Mouse (Mus musculus) 3T3-L1 (cell line): Measurements from ENCODE around the gene Gm13030.
"Not testable (repeated sequence)": the region's sequence is repeated elsewhere in the genome, so short reads cannot be mapped to it uniquely, and the experiment has no call there.

Source experiments
- DNase-seq: peaks from one replicate; pipeline ENCODE4 v3.0.0-alpha.2; 2015; ENCODE audit warnings: low read depth, low spot score

Gm13030 gene

DNA sequence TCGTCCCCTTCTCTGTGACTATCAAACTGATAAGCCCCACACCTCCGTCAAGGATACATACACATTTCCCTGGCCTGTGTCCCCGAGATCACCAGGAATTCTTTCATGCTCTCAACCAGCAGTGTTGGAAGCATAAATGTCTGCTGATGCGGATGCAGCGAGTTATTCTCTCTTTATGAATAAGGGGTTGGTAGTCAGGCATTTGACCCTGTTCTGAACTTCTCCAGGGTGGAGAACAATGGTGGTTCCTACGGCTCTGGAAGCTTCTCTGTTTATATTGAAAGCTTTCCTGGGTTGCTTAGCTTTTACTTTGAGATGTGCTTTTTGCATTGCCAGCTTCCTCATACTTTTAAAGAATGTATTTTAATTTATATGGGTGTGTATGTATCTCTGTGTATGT is at the start of gene Gm13030:
Gm13030 (minus strand) TSS at position 101 of the 400 bp plus-strand sequence.
- DNase-seq, result no peak

DNA sequence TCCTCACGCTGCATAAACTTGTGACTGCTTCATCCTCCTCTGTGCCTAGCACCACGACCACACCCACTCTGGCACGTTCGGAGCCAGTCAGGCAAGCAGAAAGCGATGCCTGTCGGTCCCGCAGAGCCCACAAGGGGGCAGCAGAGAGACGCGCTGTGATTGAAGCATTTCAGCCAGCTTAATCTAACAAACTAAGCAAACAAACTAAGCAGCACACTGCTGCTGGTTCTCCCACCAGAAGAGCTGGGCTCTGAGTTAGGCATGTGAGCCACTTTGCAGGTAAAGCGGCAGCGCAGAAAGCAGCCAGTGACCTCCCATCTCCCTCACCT is 48.3 kb upstream of the Gm13030 start:
- DNase-seq, result peak; percentile 96

DNA sequence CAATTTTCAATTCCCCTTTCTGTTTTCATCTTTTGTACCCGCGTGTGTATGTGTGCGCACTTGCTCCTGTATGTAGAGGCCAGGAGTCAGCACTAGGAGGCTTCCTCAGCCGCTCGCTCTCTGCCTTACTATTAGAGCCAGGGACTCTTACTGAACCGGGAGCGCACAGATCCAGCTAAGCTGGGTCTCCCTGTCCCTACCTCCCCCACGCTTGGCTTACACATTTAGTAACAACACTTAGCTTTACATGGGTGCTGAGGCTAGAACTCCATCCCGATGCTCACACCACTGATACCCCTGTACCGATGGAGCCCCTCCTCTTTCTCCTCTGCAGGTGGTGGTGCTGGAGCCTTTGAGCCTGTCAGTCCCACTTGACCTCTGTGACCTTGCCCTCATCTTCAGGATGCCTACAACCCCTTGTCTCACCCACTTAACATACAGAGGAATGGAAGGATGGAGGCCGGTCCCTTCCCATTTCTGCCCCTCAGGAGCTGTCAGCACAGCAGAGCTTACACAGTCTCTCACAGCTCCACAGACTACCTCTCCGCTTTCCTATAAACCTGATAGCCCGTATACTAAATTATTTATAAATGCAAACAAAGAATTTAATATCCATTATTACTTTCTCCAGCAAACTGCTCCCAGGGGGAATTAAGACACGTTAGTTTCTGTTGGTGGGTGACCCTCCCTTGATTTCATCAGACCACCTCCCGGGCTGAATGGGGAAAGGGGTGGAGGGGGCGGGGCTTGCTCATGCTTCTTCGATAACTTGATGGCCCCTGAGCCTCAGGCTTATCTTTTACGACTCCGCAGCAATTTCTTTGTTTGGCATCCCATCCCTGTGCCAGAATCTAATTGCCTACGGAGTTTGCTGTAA is 47.7 kb upstream of the Gm13030 start:
- DNase-seq, result no peak

DNA sequence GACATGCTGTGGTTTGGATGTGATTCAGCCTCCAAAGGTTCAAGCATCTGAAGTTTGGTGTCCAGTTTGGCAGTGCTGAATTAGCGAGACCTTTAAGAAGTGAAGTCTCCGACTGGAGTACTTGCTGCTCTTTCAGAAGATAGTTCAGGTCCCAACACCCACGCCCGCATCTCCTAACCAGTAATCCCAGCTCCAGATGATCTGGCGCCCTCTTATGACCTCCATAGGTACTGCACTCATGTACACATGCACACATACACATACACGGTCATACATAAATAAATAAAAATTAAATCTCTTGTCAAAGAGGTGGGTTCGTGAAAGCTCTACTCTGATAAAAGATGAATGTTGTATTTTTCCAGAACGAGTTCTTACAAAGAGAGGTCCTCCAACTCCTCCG is 43.5 kb upstream of the Gm13030 start:
- DNase-seq, result no peak

DNA sequence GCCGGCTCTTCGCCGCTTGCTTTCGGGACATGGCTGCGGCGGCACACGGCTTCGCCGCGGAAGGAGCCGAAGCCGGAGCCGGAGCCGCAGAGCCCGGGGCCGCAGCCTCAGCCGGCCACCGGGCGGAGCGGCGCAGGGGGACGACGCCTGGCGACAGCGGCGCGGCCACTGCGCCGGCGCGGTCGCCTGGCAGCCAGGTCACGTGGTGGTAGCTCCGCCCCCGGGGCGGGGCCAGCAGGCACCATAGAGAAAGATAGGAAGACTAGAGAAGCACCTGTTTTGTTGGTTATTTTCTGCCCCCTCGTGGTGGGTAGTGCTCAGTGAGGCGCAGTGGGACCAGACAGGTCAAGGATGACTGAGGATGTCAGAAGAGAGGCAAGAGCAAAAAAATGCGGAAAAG is 40.0 kb upstream of the Gm13030 start, which contains the start of gene Otud3:
Otud3 (minus strand) TSS at position 149 of the 400 bp plus-strand sequence.
- peak; percentile 96 for DNase-seq

DNA sequence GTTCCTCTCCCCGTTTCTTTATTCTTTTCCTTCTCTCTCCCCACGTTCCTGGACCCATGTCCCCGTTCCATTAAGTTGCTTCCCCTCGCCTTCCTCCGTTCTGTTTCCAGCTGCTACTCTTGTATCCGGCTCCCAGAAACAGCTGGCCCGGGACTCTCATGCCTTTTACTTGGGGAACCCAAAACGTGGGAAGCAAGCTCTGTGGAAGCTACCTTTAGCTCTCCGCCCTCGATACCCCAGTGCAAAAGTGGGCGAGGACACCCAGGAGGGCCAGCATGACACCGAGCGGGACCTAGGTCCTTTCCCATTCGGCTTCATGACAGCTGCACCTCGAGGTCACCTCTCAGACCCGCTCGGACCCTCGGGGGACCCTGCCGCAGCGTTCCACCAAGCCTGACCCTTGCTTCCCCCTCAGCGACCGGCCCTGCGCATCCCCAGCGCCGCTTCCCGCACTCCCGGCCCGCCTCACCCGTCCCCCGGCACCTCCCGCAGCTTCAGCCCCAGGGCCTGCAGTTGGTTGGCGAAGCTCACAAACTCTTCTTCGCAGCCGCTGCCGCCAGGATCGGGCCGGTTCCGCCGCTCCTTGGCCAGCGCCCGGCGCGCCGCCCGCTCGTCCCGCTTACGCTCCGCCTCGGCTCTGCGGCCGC is 39.5 kb upstream of the Gm13030 start:
- peak; percentile 12 for DNase-seq

DNA sequence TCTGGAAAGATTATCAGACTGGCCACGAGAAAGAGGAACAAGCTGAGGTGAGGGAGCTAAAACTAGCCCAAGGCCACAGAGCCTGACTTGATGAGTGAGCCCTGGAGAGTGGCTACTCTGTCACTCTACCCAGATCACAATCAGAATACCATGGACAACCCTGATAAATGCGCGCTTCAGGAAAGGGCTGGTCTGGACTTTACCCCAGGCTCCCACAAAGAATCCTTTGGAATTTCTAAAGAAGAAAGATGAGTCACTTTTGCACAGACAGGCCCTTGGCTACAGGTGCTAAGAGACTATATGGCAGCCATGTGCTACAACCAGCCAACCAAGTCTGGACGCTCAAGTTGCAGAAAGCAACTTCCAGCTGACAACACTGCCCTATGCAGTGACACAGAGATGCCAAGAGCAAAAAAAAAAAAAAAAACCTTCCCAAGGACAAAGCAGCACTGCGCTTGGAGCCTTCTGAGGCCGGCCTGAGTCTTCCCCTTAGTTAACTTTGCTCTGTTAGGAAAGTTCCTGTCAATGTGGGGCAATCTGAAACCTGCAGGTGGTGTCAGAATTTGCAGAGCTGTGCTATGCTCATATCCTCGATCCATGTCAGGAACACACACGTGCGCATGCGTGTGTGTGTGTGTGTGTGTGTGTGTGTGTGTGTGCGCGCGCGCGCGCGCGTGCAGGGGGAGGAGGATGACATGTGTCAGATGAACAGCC is 32.0 kb upstream of the Gm13030 start:
- no peak for DNase-seq

DNA sequence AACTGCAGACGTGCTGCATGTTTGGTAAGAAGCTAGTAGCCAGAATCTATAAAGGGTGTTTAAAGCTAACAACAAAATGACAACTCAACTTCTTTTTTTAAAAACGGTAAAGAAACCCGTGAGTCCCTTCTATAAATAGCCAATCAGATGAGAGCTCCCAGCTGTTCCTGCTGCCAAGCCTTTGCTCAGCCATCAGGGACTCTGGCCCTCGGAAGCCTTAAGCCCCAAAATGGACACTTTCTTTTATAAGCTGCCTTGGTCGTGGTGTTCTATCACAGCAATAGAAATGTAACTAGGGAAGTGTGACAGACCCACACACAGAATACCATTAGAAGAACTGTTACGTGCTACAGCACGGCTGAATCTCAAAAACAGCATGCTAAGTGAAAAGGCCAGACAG is 25.6 kb upstream of the Gm13030 start:
- DNase-seq, result no peak

DNA sequence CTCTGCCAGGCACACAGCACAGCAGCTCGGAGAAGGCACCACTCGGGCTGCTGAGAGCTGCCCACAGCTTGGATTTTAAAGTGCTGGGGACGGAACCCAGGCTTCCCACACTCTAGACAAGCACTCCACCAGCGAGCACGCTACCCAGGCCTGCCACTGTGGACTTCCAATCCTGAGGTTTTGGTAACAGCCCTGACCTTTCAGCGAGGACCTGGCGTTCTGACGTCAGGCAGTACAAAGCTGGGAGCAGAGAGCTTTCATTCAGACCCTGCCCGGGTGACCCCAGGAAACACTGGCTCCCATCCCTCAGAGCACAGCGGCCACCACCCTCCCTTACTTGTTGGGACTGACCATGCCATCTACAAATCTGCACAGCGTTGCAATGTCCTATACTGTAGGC is 20.0 kb upstream of the Gm13030 start:
- not testable (repeated sequence) for DNase-seq

DNA sequence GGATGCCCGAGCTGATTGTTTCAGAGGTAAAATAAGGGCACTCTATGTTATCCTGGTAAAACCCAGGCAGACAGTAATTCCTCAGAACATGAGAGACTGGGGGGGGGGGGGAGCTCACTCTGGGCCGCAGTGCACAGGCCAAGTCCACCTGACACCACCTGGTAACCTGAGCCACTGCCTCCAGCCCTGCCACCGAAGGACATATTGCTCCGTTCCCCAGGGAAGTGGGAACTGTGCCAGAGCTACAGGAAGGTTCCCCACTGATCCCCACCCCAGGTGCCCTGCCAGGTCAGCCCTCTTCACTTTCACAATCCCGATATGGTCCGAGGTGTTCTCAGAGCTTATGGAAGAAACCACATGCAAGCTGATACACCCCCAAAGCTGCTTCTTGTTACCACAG is 18.9 kb upstream of the Gm13030 start:
- DNase-seq, result no peak

DNA sequence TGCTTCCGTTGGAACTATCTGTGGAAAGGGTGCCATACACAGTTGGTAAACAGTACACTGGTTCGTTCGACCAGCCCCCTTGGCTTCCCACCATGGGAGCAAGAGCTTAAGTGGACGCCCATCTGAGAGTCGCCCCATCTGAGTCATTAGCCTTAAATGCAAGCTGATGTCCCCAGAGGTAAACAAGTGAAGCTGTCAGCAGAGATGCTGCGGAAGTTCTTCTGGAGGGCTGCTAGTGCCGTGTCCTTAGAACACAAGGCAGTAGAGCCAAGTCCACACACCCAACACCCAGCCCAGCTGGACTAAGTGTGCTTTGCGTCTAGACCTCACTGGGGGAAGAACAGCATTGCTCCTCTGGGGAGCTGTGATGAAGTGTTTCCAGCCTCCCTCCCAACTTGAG is 15.9 kb upstream of the Gm13030 start:
- DNase-seq, result no peak

DNA sequence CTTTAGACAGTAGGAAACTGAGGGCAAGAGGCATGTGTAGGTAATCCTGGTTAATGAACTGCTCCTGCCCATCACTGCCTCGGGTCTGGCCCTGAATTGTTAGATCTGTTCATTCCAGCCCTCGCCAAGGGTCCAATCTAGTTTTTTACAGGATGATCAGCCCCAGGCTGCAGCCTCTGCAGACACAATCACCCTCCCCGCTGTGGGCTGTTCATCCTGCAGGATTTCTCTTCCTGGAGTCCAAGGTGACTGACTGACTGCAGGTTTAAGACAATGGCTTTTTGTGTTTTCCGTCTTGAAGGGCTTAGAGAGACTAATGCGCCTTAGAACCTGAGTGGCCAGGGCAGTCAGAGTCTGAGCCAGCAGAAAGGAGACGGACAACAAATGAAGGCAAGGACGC is 15.4 kb upstream of the Gm13030 start:
- DNase-seq, result no peak

DNA sequence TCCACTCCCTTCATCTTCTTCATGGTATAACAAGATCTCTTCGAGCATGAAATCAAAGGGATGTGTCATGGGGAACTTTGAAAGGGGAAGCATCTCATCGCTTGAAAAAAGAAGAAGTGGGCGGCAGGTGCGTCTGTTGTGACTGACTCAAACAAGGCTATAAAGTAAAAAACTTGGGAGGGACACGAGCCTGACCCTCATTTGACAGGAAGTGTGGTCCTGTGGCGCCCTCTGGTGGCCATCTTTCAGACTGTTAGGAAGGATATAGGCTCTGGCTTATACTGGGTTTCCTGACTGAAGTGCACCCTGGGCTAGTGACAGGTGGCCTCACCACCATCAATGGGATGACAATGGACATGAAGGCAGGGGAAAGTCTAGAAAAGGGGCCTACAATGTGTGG is 10.5 kb upstream of the Gm13030 start:
- DNase-seq, result peak; percentile 85

DNA sequence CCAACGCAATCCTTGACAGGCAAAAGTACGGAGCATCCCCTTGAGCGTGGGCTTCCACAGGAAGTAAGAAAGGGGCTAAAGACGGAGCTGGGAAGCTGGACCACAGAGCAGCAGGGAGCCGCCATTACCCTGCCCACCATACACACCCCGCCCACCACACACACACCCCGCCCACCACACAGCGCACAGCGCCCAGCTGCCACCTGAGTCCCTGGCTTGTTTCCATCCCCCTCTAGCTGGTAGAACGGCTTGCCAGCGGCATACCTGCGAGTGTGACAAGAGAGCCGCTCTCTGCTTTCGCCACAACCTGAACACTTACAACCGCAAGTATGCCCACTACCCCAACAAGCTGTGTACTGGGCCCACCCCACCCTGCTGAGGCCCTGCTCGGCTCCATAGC is 8.4 kb upstream of the Gm13030 start:
- DNase-seq, result no peak

DNA sequence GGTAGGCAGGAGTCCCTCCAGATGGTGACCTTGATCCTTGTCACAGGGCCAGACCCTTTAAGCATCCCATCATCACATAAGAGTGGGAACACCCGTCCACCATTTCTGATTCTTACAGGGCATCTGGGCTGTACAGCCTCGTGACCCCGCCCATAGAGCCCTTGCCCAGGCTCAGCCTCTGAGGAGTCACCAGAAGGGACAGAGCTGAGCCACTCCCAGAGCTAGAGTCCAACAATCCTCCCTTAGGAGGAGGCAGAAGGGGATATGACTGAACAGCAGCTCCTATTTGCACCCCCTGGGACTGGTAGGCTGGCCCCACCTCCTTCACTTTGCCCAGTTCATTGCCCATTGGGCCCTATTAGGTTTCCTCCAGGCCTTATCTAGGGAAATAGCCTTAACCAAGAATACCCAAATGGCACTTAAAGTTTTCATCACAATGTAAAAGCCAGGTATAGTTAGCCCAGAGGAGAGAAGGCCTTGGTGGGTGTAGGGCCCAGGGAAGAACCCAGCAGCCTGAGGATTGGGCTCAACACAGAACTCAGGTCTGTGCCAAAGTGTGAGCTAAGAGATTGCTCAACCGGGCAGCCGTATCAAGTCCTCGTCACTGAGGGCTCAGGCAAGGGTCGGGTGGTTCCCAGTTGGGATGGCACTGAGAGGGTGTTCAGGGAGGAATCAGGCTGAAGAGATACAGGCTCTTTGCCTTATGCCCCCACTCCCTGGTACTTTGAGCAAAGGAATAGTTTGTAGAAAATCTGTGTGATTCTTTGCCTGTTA is 7.2 kb upstream of the Gm13030 start:
- no peak for DNase-seq

DNA sequence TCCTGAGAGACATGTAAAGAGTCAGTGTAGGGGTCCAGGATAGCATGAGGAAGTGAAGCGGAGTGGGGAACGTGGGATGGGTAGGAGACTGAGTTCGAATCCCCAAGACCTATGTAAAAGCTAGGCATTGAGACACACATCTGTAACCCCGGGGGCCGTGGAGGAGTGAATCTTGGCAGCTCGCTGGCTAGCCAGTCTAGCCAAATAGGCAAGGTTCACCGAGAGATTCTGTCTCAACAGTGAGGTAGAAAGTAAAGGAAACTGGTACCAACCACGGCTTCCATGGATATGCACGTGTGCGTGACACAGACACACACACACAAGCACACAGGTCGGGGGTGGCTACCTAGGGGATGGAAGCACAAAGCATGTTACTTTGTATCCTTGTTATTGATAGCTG is 6.0 kb upstream of the Gm13030 start:
- DNase-seq, result no peak

DNA sequence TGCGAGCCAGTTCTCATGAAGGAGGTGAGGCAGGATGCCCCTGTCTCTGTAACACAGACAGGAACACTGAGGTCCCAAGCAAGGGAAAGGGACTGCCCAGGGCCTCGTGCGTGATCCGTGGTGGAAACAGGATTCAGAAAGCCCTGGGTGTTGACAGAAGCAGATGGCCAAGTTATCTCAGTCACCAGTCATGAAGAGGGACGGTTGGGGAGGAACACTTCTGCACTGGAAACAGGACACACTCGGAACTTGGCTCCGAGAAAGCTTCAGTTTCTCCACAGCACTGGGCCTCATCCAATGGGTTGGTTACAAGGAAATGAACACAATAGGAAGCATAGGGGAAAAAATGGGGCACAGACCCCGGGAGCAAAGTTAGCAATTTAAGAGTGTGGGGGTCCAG is 5.0 kb upstream of the Gm13030 start:
- DNase-seq, result no peak

DNA sequence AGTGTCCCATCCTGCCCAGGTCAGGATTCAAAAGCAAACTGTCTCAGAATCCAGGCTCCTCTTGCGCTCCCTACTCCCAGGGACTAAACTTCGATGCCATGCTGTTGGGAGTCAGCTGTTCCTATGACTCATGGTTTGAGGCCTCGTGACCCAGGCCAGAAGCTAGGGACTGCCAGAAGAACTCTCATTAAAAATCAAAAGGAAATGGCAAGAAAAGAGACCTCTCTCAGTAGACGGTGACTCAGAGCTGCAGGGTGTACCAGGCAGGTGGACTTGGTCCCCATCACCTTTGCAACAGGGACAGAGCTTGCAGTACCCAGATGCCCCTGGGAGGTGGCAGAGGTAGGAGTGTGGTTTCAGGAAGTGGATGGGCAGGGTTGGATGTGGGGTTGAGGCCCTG is 4.0 kb upstream of the Gm13030 start, which contains the start of gene Pla2g2e:
Pla2g2e (plus strand) TSS at position 212 of the 400 bp plus-strand sequence.
- DNase-seq, result peak; percentile 75

DNA sequence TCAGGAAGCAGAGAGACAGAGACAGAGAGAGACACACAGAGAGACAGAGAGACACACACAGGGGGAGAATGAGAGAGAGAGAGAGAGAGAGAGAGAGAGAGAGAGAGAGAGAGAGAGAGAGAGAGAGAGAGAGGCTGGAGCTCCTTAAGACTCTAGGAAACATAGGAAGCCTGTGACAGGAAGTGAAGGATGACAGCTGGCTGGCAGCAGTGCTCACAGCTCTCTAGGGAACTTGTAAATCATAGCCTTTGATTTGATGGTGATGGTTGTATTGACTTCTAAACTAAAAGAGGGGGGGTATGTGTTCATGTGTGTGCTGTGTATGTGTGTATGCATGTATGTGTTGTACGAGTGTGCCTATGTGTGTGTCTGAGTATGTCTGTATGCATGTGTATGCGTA is 2.2 kb upstream of the Gm13030 start:
- no peak for DNase-seq

DNA sequence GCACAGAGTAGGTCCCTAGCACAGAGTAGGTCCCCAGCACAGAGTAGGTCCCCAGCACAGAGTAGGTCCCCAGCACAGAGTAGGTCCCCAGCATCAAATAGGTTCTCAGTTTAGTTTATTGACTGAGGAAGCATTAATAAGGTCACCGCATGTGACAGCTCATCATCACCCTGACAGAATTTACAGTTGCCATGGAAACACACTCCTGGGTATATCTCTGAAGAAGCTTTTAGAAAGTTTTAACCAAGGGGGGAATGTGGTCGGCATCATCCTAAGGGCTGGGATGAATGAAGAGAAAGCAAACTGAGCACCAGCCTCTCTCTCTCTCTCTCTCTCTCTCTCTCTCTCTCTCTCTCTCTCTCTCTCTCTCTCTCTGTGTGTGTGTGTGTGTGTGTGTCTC is 1.5 kb upstream of the Gm13030 start:
- not testable (repeated sequence) for DNase-seq

DNA sequence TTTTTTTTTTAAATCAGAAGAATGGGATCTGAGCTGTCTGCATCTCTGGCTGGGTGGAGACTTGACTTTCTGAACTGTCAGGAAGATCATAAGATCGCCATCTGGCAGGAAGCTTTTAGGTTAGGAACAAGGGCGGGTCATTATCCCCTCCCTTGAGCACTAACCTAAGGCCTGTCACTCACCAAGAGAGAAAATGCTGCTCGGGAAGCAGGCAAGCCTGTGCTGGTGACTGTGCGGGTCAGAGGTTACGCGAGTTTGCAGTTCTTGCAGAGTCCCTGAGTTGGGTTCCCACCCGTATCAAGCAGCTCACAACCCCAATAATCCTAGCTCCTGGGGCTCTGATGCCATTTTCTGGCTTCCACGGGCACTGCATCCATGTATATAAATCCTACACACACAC is 5.1 kb downstream of the Gm13030 start:
- DNase-seq, result no peak

DNA sequence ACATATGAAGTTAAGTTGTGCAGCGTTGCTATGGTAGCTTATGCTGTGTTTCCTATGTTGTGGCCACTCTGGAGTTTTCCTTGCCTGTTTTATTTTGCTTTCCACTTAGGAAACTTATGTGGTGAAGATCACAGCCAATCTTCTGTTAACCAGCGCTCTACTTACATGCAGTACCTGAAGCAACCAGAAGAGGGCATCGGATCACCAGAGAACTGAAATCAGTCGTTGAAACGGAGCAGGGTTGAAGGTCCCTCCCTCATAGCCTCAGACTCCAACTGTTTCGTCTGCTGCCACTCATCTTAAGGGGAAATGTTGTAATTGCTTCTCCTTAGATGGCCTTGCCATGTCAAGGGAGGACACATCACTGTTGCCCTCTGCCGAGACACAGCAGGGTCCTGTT is 7.4 kb downstream of the Gm13030 start:
- peak; percentile 89 for DNase-seq
